Mouse (Mus musculus): Measurements from ENCODE around the gene Vmn2r8. TPM values are rescaled to one million over a fixed set of nuclear protein-coding genes. Genes with fewer than 3 reads are reported as not detected.

Gene Vmn2r8
- polyA plus RNA-seq, 1 experiment from 2014 or later = not detected

Other genes starting within 250 kb of the Vmn2r8 start
- 32.3 and 33.9 TPM in 2 replicates for gene Gak, start 179.1 kb downstream of the Vmn2r8 start, polyA plus RNA-seq (2015; fragmentation: Nextera tagmentation; extraction: Ambion mirVana)
- gene Tmem175, start 179.1 kb downstream of the Vmn2r8 start, polyA plus RNA-seq (2015; fragmentation: Nextera tagmentation; extraction: Ambion mirVana) = 16.6 and 19.7 TPM in 2 replicates
- 13.9 and 15.5 TPM in 2 replicates for gene Idua, start 148.5 kb downstream of the Vmn2r8 start, polyA plus RNA-seq (2015; fragmentation: Nextera tagmentation; extraction: Ambion mirVana)
- 6.3 and 7.2 TPM in 2 replicates for gene Dgkq, start 139.2 kb downstream of the Vmn2r8 start, polyA plus RNA-seq (2015; fragmentation: Nextera tagmentation; extraction: Ambion mirVana)
- gene Slc26a1, start 133.3 kb downstream of the Vmn2r8 start, polyA plus RNA-seq (2015; fragmentation: Nextera tagmentation; extraction: Ambion mirVana) = 0.41 and 0.61 TPM in 2 replicates
- 6.4 and 11.4 TPM in 2 replicates for gene Fgfrl1, start 116.5 kb downstream of the Vmn2r8 start, polyA plus RNA-seq (2015; fragmentation: Nextera tagmentation; extraction: Ambion mirVana)
- gene Rnf212, start 33.9 kb downstream of the Vmn2r8 start, polyA plus RNA-seq (2015; fragmentation: Nextera tagmentation; extraction: Ambion mirVana) = not detected in 2 replicates
- gene Tmed11, start 13.5 kb downstream of the Vmn2r8 start, polyA plus RNA-seq (2015; fragmentation: Nextera tagmentation; extraction: Ambion mirVana) = not detected in 2 replicates
- not detected in 2 replicates for gene Vmn2r9, start 43.8 kb upstream of the Vmn2r8 start, polyA plus RNA-seq (2015; fragmentation: Nextera tagmentation; extraction: Ambion mirVana)
- not detected in 2 replicates for gene Vmn2r10, start 197.7 kb upstream of the Vmn2r8 start, polyA plus RNA-seq (2015; fragmentation: Nextera tagmentation; extraction: Ambion mirVana)

Data from heart, embryonic 16.5 days (tissue).